Mouse (Mus musculus): Measurements from ENCODE around the gene Arhgap10.

Arhgap10 gene

GRCm38 (mm10) chr8:77439670-77440069 lies 78.1 kb downstream of the Arhgap10 start:
- no peak for DNase-seq

GRCm38 (mm10) chr8:77437807-77438493 lies 79.8 kb downstream of the Arhgap10 start:
- DNase-seq = no peak

- DNase-seq = no peak
Measured at GRCm38 (mm10) chr8:77436013-77436990, 81.5 kb downstream of the Arhgap10 start.

- no peak for DNase-seq
Measured at GRCm38 (mm10) chr8:77433221-77433620, 84.5 kb downstream of the Arhgap10 start.

- no peak for DNase-seq
Measured at GRCm38 (mm10) chr8:77432726-77433125, 85.0 kb downstream of the Arhgap10 start.

GRCm38 (mm10) chr8:77428420-77428819 lies 89.3 kb downstream of the Arhgap10 start:
- DNase-seq = no peak

GRCm38 (mm10) chr8:77428015-77428414 lies 89.7 kb downstream of the Arhgap10 start:
- no peak for DNase-seq

- no peak for DNase-seq
Measured at GRCm38 (mm10) chr8:77427438-77427837, 90.3 kb downstream of the Arhgap10 start.

GRCm38 (mm10) chr8:77423850-77424249 lies 93.9 kb downstream of the Arhgap10 start:
- no peak for DNase-seq

GRCm38 (mm10) chr8:77422632-77423252 lies 95.0 kb downstream of the Arhgap10 start:
- DNase-seq = no peak

GRCm38 (mm10) chr8:77421596-77421995 lies 96.2 kb downstream of the Arhgap10 start:
- no peak for DNase-seq

GRCm38 (mm10) chr8:77419731-77420130 lies 98.0 kb downstream of the Arhgap10 start:
- DNase-seq = peak; percentile 35

- DNase-seq = no peak
Measured at GRCm38 (mm10) chr8:77416738-77417137, 101.0 kb downstream of the Arhgap10 start.

- DNase-seq = no peak
Measured at GRCm38 (mm10) chr8:77416034-77416433, 101.7 kb downstream of the Arhgap10 start.

- DNase-seq = no peak
Measured at GRCm38 (mm10) chr8:77411262-77411661, 106.5 kb downstream of the Arhgap10 start.

GRCm38 (mm10) chr8:77410394-77410793 lies 107.4 kb downstream of the Arhgap10 start:
- no peak for DNase-seq

GRCm38 (mm10) chr8:77408527-77409215 lies 109.1 kb downstream of the Arhgap10 start:
- no peak for DNase-seq

GRCm38 (mm10) chr8:77406846-77407245 lies 110.9 kb downstream of the Arhgap10 start:
- DNase-seq = no peak

GRCm38 (mm10) chr8:77406444-77406843 lies 111.3 kb downstream of the Arhgap10 start:
- no peak for DNase-seq

- DNase-seq = no peak
Measured at GRCm38 (mm10) chr8:77404017-77404416, 113.7 kb downstream of the Arhgap10 start.

GRCm38 (mm10) chr8:77401934-77402333 lies 115.8 kb downstream of the Arhgap10 start:
- DNase-seq = no peak

GRCm38 (mm10) chr8:77401140-77401539 lies 116.6 kb downstream of the Arhgap10 start:
- DNase-seq = no peak

GRCm38 (mm10) chr8:77384080-77384479 lies 133.7 kb downstream of the Arhgap10 start:
- DNase-seq = no peak
